In genomic region chr10:42680582-42681001, GRCm38 (mm10) we compare ENCODE assay signal across 8 mouse cellular contexts.
DNase-seq lines count a peak whose midpoint lies in the region; ATAC-seq and TF ChIP-seq lines count a peak whose summit lies in the region.

No protein-coding gene starts in this region.

- WGBS in heart, postnatal 0 days, result 17% methylated on average over 6 of the region's 6 CpGs
- 17% methylated on average over 6 of the region's 6 CpGs for WGBS in macrophage (ENCODE audit: missing documents)

- peak; percentile 75 for DNase-seq in CH12.LX (ENCODE audit: extremely low read depth)
- DNase-seq in heart, postnatal 0 days (ENCODE audit: low spot score), result no peak
- DNase-seq in right cerebral cortex, postnatal 10 days (ENCODE audit: low spot score in 2 of 2), result no peak
- DNase-seq in urinary bladder, adult 2 months (ENCODE audit: low spot score), result no peak
- DNase-seq in gastrocnemius, adult 18-20 months (ENCODE audit: low spot score), result no peak

- dilution Hi-C loops in CH12.LX (cut with MboI; ENCODE audit: extremely low pct_ligation_motif_present, extremely low pct_unique_long_range_greater_than_20kb, low sequenced_read_pairs), result no loop called here

- 0 out of 2 replicates have a peak, but pooled peaks cover 2% of the 10 kb centered on the region for H3K9me3 ChIP-seq in erythroblast, embryonic 14.5 days (ENCODE audit: control insufficient read depth, low read length)
- peaks cover 3% of the 10 kb centered on the region for H3K9me3 ChIP-seq in CH12.LX (replicated peaks; ENCODE audit: low read length)
- H3K9me3 ChIP-seq in heart, postnatal 0 days (replicated peaks; ENCODE audit: control insufficient read depth, low read length), result no peaks in the 10 kb centered on the region

- H3K27ac ChIP-seq in CH12.LX (ENCODE audit: insufficient read depth, low read depth) (no peak overlapping the region), macrophage (no peak overlapping the region)
- no peak overlapping the region for H3K27ac ChIP-seq in heart, postnatal 0 days (ENCODE audit: low read depth)

- peaks cover 21% of the 10 kb centered on the region for H3K36me3 ChIP-seq in erythroblast, embryonic 14.5 days (ENCODE audit: control insufficient read depth)
- H3K36me3 ChIP-seq in CH12.LX (replicated peaks in 1 of 2; ENCODE audit: control insufficient read depth in 1 of 2, insufficient read depth in 1 of 2, low read length in 1 of 2), result peaks cover 14 to 30% of the 10 kb centered on the region in 2 experiments
- H3K36me3 ChIP-seq in heart, postnatal 0 days (replicated peaks; ENCODE audit: control insufficient read depth, insufficient read depth, low read length), result 0 out of 2 replicates have a peak, but pooled peaks cover 9% of the 10 kb centered on the region
- H3K36me3 ChIP-seq in macrophage (ENCODE audit: inconsistent target), result peaks cover 26% of the 10 kb centered on the region

- 0 out of 2 replicates have a peak, but pooled peaks have one; percentile 25 for TF ChIP-seq POLR2A in CH12.LX (IDR thresholded peaks at IDR 0.05; ENCODE audit: low read depth, low read length)

- H3K4me1 ChIP-seq in erythroblast, embryonic 14.5 days (ENCODE audit: control insufficient read depth), result peaks cover 33% of the 10 kb centered on the region
- H3K4me1 ChIP-seq in CH12.LX (ENCODE audit: control insufficient read depth in 1 of 2, insufficient read depth in 2 of 2), result peaks cover 6 to 15% of the 10 kb centered on the region in 2 experiments
- peaks cover 11% of the 10 kb centered on the region; the same call in 1 of the 2 replicates for H3K4me1 ChIP-seq in heart, postnatal 0 days (ENCODE audit: control insufficient read depth, insufficient read depth)

- no peak for TF ChIP-seq CTCF in CH12.LX (conservative IDR thresholded peaks at IDR 0.05 in 1 of 2, IDR thresholded peaks at IDR 0.05 in 1 of 2; ENCODE audit: low read depth in 2 of 2, low read length in 2 of 2)
- no peak for TF ChIP-seq CTCF in heart, postnatal 0 days (IDR thresholded peaks at IDR 0.05; ENCODE audit: low read depth)

- in situ Hi-C loops in CH12.LX (cut with MboI; ENCODE audit: low pct_ligation_motif_present, low pct_unique_long_range_greater_than_20kb, low sequenced_read_pairs), result no loop called here

- no peak for TF ChIP-seq RAD21 in CH12.LX (IDR thresholded peaks at IDR 0.05; ENCODE audit: low read depth, low read length)

- peak overlapping the region; percentile 87 for H3K4me2 ChIP-seq in CH12.LX (ENCODE audit: insufficient read depth, low read depth, poor library complexity, severe bottlenecking)
- H3K4me2 ChIP-seq in heart, postnatal 0 days (ENCODE audit: low read depth, low read length), result 0 out of 2 replicates have a peak overlapping the region, but pooled peaks have one; percentile 86

- H3K27me3 ChIP-seq in erythroblast, embryonic 14.5 days (ENCODE audit: control insufficient read depth), result no peaks in the 10 kb centered on the region
- no peaks in the 10 kb centered on the region for H3K27me3 ChIP-seq in CH12.LX (replicated peaks)
- no peaks in the 10 kb centered on the region for H3K27me3 ChIP-seq in heart, postnatal 0 days (ENCODE audit: control insufficient read depth, insufficient read depth, low read length)

- H3K79me2 ChIP-seq in CH12.LX (replicated peaks; ENCODE audit: control insufficient read depth, extremely low read depth, insufficient read depth, poor library complexity, severe bottlenecking), result peaks cover 7% of the 10 kb centered on the region; the same call in 1 of the 2 replicates
- peaks cover 64% of the 10 kb centered on the region for H3K79me2 ChIP-seq in macrophage (ENCODE audit: inconsistent target)

- peak overlapping the region; percentile 33; the same call in 1 of the 2 replicates for H3K9ac ChIP-seq in CH12.LX (ENCODE audit: insufficient read depth, low read depth)
- H3K9ac ChIP-seq in heart, postnatal 0 days (replicated peaks; ENCODE audit: low read depth, low read length), result no peak overlapping the region

- ATAC-seq in erythroblast, adult 5-6 weeks (replicated peaks; ENCODE audit: low FRiP score, poor library complexity, severe bottlenecking), result no peak
- ATAC-seq in heart, postnatal 0 days (ENCODE audit: insufficient read depth, low read depth), result no peak

- peak overlapping the region; percentile 83 for H3K4me3 ChIP-seq in erythroblast, embryonic 14.5 days (replicated peaks)
- H3K4me3 ChIP-seq in CH12.LX (replicated peaks in 1 of 3; ENCODE audit: low read depth in 2 of 3, low read length in 2 of 3, poor library complexity in 1 of 3) (peak overlapping the region; percentile 49 to 97 (median 80)), macrophage (ENCODE audit: inconsistent target) (peak overlapping the region; percentile 80; the same call in 1 of the 2 replicates)
- peak overlapping the region; percentile 80; the same call in 1 of the 2 replicates for H3K4me3 ChIP-seq in heart, postnatal 0 days (ENCODE audit: low read depth, low read length)

- no peak for TF ChIP-seq EP300 in CH12.LX (IDR thresholded peaks at IDR 0.05; ENCODE audit: low read length)
- TF ChIP-seq EP300 in heart, postnatal 0 days (IDR thresholded peaks at IDR 0.05; ENCODE audit: low read depth), result no peak

TF ChIP-seq in CH12.LX, 34 proteins besides CTCF, POLR2A, EP300 and RAD21:
- TF ChIP-seq MAZ (IDR thresholded peaks at IDR 0.05; ENCODE audit: low read depth, low read length) (no peak), CHD2 (IDR thresholded peaks at IDR 0.05; ENCODE audit: low read length) (peak; percentile 69), ELF1 (IDR thresholded peaks at IDR 0.05; ENCODE audit: low read depth, low read length) (peak; percentile 49; the same call in 1 of the 2 replicates), TBP (conservative IDR thresholded peaks at IDR 0.05; ENCODE audit: low read depth, low read length) (peak; percentile 49; the same call in 1 of the 2 replicates)
